Mouse (Mus musculus) forebrain, embryonic 16.5 days (tissue): ENCODE results near the gene Apol11a. TPM values are rescaled to one million over a fixed set of nuclear protein-coding genes. Genes with fewer than 3 reads are reported as not detected.
"Not testable (repeated sequence)": the region's sequence is repeated elsewhere in the genome, so short reads cannot be mapped to it uniquely, and the experiment has no call there.

Experiments used
- ATAC-seq: fragments of 200-750 bp; cut with Nextera tagmentation; 2 replicates; pipeline ENCODE4 v1.8.0; 2017; ENCODE audit warnings: mild to moderate bottlenecking, moderate library complexity
- H3K27ac ChIP-seq: fragments of 300-500 bp; sonication (generic); 2 replicates; pipeline ENCODE4 v1.5.1; 2014; ENCODE audit warnings: low read length, control low read depth
- H3K27me3 ChIP-seq: fragments of 300-500 bp; sonication (generic); replicated peaks from 2 replicates; pipeline ENCODE4 v1.6.1; 2014; ENCODE audit warnings: low read length; ENCODE audit not compliant: control insufficient read depth, insufficient read depth
- H3K36me3 ChIP-seq: fragments of 300-500 bp; sonication (generic); 2 replicates; pipeline ENCODE4 v1.6.1; 2014; ENCODE audit not compliant: control insufficient read depth, insufficient read depth
- H3K4me1 ChIP-seq: fragments of 300-500 bp; sonication (generic); replicated peaks from 2 replicates; pipeline ENCODE4 v1.6.1; 2014; ENCODE audit warnings: low read length; ENCODE audit not compliant: control insufficient read depth, insufficient read depth
- H3K4me2 ChIP-seq: fragments of 300-500 bp; sonication (generic); 2 replicates; pipeline ENCODE4 v1.6.1; 2014; ENCODE audit warnings: mild to moderate bottlenecking, low read length, control low read depth
- H3K4me3 ChIP-seq: fragments of 300-500 bp; sonication (generic); replicated peaks from 2 replicates; pipeline ENCODE4 v1.5.1; 2014; ENCODE audit warnings: mild to moderate bottlenecking, low read length, control low read depth
- H3K9ac ChIP-seq: fragments of 300-500 bp; sonication (generic); replicated peaks from 2 replicates; pipeline ENCODE4 v1.6.1; 2014; ENCODE audit warnings: low read depth, low read length, control low read depth
- H3K9me3 ChIP-seq: fragments of 300-500 bp; sonication (generic); 2 replicates; pipeline ENCODE4 v1.6.1; 2016; ENCODE audit warnings: low read length; ENCODE audit not compliant: control insufficient read depth
- WGBS: fragments of 180-500 bp; shearing (Covaris S2); extraction: QIAGEN DNeasy Blood & Tissue Kit; methylation state at CpG from one replicate; pipeline ENCODE4 v1.1.7; 2014; 5-methylcytosine and 5-hydroxymethylcytosine counted together
- polyA plus RNA-seq: library from polyadenylated mRNA; unstranded; fragments of >200 nt; fragmentation: Nextera tagmentation; extraction: Ambion mirVana; gene quantifications from 2 replicates; pipeline ENCODE4 v1.2.1, GENCODE M21; 2015

The Apol11a gene
- polyA plus RNA-seq, result not detected in 2 replicates

DNA sequence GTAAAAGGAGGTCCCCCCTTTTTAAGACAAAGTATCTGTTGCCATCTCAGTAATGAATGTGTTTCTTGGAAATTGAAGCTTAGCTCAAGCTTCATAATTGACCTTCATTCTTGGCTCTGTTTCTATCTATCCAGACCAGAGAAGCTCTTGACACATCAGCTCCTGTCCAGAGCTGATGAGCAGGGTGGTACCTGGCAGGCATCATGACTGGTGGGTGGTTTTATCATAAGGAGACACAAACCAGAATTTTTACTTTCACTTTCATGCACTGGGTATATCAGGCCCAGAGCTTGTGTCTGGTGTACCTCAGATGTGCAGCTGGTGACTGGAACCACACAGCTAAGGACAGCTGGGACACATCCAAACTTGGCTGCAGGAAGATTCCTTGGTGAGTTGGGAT, at the start of gene Apol11a:
Gene Apol11a, plus strand, starts transcription at position 306 of the 400 bp plus-strand sequence.
- H3K36me3 ChIP-seq, ATAC-seq: not testable (repeated sequence)

DNA sequence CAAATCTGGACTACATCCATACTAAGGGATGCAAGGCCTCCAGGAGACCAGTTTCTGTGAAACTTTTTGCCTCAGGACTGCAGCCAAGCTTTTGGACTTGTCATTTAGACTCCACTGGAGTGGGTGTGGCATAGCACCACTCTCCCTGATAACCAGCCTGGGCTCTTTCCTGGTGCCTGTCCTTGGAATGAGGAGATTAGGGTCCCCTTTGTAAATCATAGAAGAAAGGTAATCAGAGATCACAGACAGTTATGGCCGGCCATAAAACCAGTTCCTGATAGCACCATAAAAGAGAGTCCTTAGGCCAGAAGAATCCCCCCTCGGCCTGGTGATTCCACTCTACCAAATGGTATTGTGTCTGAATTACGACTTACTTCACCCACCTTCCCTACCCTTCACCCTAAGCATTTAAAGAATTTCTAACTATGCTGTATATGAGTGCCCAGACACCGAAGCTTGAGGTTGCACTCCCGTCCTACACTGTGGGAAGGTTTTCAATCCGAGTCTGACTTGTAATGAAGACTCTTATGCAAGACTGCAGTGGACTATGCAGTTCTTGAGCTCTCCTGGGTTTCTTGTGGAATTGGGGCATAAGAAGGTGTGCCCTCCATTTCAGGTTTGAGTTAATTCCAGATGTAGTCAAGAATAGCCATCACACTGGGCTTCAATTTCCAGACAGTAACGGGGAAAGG, 33.2 kb upstream of the Apol11a start:
- H3K4me1 ChIP-seq, ATAC-seq: not testable (repeated sequence)
- WGBS, result 84% methylated on average over 7 of the region's 7 CpGs

More for the DNA sequence above, at the start of gene Apol11a:
- H3K4me2 ChIP-seq, H3K9me3 ChIP-seq, H3K9ac ChIP-seq, H3K27ac ChIP-seq, H3K4me1 ChIP-seq, H3K27me3 ChIP-seq, H3K4me3 ChIP-seq: not testable (repeated sequence)

DNA sequence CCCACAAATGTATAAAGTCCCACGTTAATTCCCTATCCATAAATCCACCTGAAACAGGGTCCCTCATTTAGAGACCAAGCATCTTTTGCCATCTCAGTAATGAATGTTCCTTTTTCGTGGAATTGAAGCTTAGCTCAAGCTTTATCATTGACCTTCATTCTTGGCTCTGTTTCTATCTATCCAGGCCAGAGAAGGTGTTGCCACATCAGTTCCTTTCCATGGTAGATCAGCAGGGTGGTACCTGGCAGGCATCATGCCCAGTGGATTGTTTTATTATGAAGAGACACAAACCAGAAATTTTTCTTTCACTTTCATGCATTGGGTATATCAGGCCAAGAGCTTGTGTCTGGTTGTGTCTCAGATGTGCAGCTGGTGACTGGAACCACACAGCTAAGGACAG, 31.4 kb upstream of the Apol11a start, which contains the start of gene Apol10a:
Gene Apol10a, plus strand, starts transcription at position 355 of the 400 bp plus-strand sequence.
- ATAC-seq, H3K4me1 ChIP-seq, H3K4me2 ChIP-seq, H3K4me3 ChIP-seq, H3K9ac ChIP-seq, H3K27ac ChIP-seq, H3K36me3 ChIP-seq, H3K9me3 ChIP-seq, H3K27me3 ChIP-seq: not testable (repeated sequence)
- WGBS, result 70% methylated on average over 2 of the region's 2 CpGs

More for the DNA sequence above, 33.2 kb upstream of the Apol11a start:
- not testable (repeated sequence) for H3K4me3 ChIP-seq, H3K27me3 ChIP-seq, H3K27ac ChIP-seq, H3K9ac ChIP-seq, H3K4me2 ChIP-seq, H3K36me3 ChIP-seq, H3K9me3 ChIP-seq

DNA sequence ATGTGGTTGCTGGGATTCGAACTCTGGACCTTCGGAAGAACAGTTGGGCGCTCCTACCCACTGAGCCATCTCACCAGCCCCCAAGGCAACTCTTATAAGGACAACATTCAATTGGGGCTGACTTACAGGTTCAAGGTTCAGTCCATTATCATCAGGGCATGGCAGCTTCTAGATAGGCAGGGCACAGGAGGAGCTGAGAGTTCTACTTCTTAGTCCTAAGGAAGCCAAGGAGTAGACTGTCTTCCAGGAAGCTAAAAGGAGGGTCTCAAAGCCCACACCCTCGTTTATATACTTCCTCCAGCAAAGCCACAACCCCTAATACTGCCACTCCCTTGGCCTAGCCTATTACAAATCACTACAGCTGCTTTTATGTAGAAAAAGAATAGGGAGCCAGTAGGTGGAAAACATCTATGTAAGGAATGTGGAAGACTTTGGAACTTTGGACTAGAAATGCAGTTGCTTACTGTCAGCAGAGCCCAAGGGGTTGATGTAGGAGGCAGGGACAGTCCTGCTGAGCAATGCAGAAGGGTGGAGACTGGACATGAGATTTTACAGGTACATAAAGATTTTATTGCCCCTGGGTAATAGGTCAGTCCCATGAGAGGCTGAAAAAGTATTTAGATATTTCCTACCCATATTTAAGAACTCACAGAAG, 25.8 kb upstream of the Apol11a start:
- ATAC-seq, result no peak
- 77% methylated on average over 4 of the region's 4 CpGs for WGBS

DNA sequence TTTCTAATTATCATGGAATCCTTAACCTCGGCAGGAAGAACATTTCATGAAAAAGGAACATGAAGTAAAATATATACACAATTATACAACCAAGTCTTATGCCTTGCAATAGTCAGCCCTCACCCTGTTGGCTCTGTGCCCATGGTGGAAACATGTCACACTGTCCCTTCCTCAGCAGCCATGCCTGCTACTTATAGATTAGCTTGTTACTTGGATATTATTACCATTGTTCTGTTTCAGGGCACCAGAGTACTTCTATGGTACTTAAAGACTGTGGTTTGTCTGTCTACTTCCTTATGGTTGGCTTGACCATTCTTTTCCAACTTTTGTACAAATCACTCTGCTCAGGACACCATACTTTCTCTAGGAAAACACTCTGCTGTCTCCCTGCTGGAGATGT, 14.9 kb upstream of the Apol11a start:
- not testable (repeated sequence) for H3K9ac ChIP-seq, H3K4me3 ChIP-seq, H3K27ac ChIP-seq, H3K27me3 ChIP-seq, ATAC-seq, H3K4me2 ChIP-seq, H3K9me3 ChIP-seq, H3K36me3 ChIP-seq, H3K4me1 ChIP-seq
- WGBS, result no CpG with 5 or more reads among the region's 1 CpGs

More for the DNA sequence above, 25.8 kb upstream of the Apol11a start:
- H3K9ac ChIP-seq, result no peak overlapping the region
- no peak overlapping the region for H3K27ac ChIP-seq
- H3K4me1 ChIP-seq, result no peaks in the 10 kb centered on the region
- no peak overlapping the region for H3K4me3 ChIP-seq
- H3K27me3 ChIP-seq, result no peaks in the 10 kb centered on the region
- no peaks in the 10 kb centered on the region for H3K36me3 ChIP-seq
- no peaks in the 10 kb centered on the region for H3K9me3 ChIP-seq
- no peak overlapping the region for H3K4me2 ChIP-seq

DNA sequence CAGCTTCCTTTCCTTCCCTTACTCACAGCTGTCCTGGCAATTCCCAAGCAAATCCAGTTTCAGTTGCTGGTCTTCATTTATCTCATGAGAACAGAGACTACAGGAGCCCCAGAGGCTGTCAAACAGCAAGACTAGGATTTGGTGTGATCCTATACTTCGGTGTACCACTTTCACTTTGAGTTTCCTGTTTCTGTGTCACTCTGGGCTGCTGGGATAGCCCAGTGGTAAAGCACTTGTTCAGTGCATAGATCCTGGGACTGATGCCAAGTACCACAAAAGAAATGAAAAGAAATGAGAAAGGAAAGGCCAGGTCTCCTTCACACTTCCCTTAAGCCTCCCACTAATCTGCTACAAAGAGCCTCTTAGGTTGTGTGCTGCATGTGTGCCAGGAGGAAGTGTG, 13.4 kb upstream of the Apol11a start:
- not testable (repeated sequence) for H3K4me2 ChIP-seq, H3K9me3 ChIP-seq, H3K36me3 ChIP-seq, ATAC-seq, H3K27ac ChIP-seq, H3K9ac ChIP-seq, H3K4me3 ChIP-seq, H3K4me1 ChIP-seq, H3K27me3 ChIP-seq
- 40% methylated on average over 1 of the region's 1 CpGs for WGBS

DNA sequence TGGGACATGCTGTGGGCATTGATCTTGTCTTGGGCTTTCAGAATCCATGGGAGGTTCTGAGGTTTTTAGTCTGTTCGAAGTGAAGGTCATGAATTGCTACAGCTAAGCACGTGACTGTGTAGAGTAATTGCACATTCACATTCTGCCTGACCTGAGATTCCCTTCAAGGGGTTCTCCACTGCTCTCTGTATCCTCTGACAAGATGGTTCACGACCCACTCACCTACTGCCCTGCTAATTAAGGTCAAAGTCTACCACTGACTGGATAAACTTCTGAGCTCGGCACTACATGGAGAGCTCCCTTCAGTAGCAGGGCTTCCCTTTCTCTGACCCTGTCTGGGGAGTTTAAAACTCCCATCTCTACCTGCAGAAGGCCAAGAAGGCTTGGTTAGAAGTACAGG, 12.5 kb downstream of the Apol11a start:
- not testable (repeated sequence) for H3K27me3 ChIP-seq, H3K4me3 ChIP-seq, ATAC-seq, H3K9ac ChIP-seq, H3K9me3 ChIP-seq, H3K4me2 ChIP-seq, H3K4me1 ChIP-seq, H3K27ac ChIP-seq, H3K36me3 ChIP-seq
- 76% methylated on average over 4 of the region's 4 CpGs for WGBS

DNA sequence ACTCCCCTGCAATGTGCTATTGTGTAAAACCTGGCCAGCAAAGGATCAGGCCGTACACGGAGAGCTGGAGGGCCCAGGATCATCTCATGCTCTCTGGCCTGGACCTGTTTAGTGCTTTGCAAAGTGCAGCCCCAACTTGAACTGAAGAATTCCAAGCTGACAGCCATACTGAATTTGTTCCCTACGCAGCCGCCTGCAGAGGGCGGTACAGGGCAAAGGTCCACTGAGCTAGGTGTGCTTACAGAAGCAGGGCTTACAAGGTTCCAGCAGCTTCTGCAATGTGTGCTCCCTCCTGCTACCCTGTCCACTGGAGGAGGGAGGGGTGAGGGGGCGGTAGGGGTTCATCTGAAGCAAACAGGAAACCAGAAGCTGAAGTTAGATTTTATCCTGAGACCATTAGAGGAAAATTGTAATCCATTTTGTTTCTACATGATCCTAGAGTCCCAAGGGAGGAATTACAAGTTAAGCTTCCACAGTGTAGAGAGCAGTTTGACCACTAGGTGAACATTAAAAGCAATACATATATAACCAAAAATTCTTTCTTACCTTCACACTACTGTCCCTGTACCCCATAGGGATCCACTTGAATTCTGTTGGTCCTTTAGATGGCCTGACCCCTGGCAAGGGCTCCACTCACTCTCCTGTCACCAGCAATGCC, 15.2 kb downstream of the Apol11a start:
- not testable (repeated sequence) for H3K36me3 ChIP-seq, ATAC-seq
- 17% methylated on average over 6 of the region's 6 CpGs for WGBS

DNA sequence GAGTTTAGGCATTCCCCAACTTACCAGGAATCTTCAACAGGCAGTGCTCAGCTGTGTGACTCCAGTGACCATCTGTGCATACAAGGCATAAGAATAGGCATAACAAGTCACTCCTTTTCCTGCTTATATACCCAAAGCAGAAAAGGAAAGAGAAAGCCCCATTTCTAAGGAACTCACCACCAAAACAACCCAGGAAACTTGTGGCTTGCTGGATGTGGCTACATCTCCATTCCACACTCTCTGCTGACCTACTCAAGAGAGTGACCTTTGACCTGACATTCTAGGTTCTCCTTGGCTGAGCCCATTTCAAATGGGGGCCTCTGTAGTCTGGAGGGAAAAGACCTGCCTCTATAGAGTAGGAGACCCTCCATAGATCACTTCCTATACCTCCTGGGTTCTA, 25.1 kb downstream of the Apol11a start, which contains the start of gene Apol7c:
Gene Apol7c, minus strand, starts transcription at position 101 of the 400 bp plus-strand sequence.
- Histone ChIP-seq H3K36me3 (no peaks in the 10 kb centered on the region), H3K4me3 (no peak within 1 kb of the TSS), H3K4me2 (no peak within 1 kb of the TSS), H3K27ac (no peak within 1 kb of the TSS), H3K9ac (no peak within 1 kb of the TSS), H3K4me1 (no peaks in the 10 kb centered on the region), H3K9me3 (no peaks in the 10 kb centered on the region), H3K27me3 (no peaks in the 10 kb centered on the region)
- no peak for ATAC-seq

More for the DNA sequence above, 15.2 kb downstream of the Apol11a start:
- not testable (repeated sequence) for H3K4me2 ChIP-seq, H3K9ac ChIP-seq, H3K27ac ChIP-seq, H3K4me1 ChIP-seq, H3K4me3 ChIP-seq, H3K9me3 ChIP-seq, H3K27me3 ChIP-seq
